Mouse (Mus musculus): Measurements from ENCODE around the gene 1700088E04Rik.

1700088E04Rik gene

DNA sequence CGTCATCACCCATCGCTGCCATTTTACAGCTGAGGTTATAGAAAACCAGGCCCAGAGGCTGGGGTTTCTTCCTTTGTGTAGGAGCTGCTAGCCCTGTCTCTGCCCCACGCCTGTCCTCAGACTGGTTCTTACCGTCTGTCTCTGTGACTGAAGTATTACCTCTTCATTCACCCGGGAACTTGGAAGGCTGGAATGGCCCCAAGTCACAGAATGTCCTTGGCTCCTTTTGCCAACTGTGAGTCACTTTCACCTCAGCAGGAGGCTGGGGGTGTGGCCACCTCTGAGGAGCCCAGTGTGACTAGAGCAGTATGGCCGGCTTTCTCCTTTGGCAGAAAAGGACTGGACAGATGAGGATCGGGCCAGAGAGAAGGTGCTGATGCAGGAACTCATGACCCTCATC is 9.6 kb downstream of the 1700088E04Rik start:
- DNase-seq (ENCODE audit: low spot score in 2 of 2): no peak

DNA sequence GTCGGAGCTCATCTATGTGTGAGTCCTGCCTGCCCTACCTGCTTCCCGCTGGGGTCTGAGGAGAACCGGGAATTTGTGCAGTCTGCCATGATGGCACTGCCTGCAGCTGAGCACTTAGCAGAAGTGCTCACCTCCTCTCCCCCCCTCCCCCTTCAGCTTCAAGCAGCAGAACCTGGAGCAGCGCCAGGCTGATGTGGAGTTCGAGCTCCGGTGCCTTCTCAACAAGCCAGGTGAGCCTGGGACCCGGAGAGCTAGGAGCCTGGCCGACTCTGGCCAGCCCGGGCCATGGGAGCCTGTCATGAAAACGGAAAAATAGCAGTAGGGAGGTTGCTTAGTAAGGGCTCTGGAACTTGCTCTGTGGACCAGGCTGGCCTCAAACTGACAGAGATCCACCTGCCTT is 10.3 kb downstream of the 1700088E04Rik start:
- no peak for DNase-seq (ENCODE audit: low spot score in 2 of 2)

- DNase-seq (ENCODE audit: low spot score in 2 of 2): no peak
Observed at GRCm38 (mm10) chr15:79129311-79129710, 11.7 kb downstream of the 1700088E04Rik start.

GRCm38 (mm10) chr15:79128208-79128607 is 12.8 kb downstream of the 1700088E04Rik start:
- no peak for DNase-seq (ENCODE audit: low spot score in 2 of 2)

DNA sequence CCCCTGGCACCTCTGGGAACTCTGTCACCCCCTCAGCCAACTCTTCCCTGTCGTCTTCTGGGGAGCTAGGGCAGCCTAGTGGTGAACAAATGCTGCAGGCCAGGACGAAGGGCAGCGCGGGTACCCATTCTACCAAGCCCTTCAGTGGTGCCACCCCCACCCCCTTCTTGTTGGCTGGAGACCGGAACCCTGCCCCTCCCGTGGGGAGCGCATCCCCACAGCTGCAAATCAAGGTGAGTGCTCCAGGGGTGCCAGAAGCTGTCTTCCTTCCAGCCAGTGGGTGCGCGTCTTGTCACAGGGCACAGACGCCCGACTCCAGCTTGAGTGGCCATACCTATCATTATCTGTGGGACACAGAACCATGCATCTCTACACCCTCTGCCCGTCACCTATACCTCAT is 14.0 kb downstream of the 1700088E04Rik start:
- DNase-seq (ENCODE audit: low spot score in 2 of 2): no peak

DNA sequence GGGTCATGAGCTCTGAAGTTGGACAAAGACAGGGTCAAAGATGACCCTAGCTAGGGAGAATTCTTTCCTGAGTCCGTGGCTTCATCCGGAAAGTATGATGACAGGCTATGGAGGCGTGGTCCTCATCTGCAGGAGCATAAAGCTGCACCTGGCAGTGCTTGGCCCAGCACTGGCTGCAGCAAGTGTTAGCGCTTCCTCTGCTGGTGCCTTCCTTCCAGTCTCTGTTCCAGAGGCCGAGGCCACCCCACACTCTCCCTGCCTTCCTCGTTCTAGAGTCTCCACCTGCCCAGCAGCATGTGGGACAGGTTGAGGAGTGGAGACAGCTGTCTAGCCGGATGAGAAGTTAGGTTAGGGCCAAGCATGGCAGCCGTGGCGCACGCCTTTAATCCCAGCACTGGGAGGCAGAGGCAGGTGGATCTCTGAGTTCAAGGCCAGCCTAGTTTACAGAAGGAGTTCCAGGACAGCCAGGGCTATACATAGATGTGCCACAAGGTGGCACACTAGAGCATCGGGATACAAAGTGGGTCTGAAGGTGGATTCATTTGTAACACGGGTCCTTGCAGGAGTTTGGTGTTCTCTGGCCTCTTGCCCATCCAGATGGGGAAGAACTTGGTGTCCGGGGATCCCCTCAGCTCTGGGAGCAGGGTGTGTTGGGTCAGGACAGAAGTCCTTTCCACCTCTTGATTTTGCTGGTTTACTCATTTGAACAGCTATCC is 14.7 kb downstream of the 1700088E04Rik start:
- DNase-seq (ENCODE audit: low spot score in 2 of 2): peak in 1 of 2 experiments; percentile 44

DNA sequence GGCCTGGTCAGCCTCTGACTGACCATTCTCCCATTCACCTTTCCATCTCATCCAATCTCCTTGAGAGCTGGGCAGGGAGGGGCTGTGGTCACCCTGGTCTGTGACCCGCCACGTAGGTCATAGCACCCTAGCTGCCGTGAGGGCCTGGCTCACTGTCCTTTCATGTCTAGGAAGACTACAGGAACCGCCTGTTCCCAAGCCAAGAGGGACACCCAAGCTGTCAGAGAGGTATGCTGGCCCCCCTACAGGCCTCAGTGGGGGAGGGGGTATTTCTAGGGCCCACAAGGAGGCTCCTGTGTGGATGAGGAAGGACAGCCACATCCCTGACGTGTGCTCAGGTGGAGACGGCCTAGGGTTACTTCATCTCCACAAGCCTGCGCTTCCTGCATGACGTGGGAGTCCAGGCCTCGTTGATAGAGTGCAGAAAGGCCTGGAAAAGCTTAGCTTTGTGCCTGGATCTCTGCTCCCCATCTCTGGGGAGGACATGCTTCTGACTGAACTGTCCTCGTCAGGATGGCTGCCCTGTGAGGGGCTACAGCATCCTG is 16.6 kb downstream of the 1700088E04Rik start:
- no peak for DNase-seq (ENCODE audit: low spot score in 2 of 2)

GRCm38 (mm10) chr15:79123751-79124150 is 17.3 kb downstream of the 1700088E04Rik start:
- no peak for DNase-seq (ENCODE audit: low spot score in 2 of 2)

- DNase-seq (ENCODE audit: low spot score in 2 of 2): no peak
Observed at GRCm38 (mm10) chr15:79122546-79122945, 18.5 kb downstream of the 1700088E04Rik start.

- no peak for DNase-seq (ENCODE audit: low spot score in 2 of 2)
Observed at GRCm38 (mm10) chr15:79122119-79122518, 18.9 kb downstream of the 1700088E04Rik start.

- no peak for DNase-seq (ENCODE audit: low spot score in 2 of 2)
Observed at GRCm38 (mm10) chr15:79119491-79119890, 21.6 kb downstream of the 1700088E04Rik start.

DNA sequence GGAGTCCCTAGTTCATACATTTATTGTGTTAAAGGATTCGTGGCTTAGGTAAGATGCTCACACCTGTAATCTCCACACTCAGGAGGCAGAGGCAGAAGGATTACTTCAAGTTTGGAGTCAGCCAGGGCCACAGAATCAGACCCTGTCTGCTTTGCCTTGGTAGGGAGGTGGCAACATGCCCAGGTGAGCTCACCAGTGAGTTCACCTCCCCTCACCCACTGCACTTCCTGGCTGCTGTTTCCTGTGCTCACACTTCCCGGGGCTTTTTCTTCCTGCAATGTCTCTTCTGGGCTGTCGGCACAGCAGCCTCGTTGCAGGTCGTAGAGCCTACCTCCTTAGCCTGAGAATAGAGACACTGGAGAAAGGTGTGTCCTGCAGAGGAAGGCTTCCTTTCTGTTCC is 25.8 kb downstream of the 1700088E04Rik start:
- no peak for DNase-seq (ENCODE audit: low spot score in 2 of 2)

DNA sequence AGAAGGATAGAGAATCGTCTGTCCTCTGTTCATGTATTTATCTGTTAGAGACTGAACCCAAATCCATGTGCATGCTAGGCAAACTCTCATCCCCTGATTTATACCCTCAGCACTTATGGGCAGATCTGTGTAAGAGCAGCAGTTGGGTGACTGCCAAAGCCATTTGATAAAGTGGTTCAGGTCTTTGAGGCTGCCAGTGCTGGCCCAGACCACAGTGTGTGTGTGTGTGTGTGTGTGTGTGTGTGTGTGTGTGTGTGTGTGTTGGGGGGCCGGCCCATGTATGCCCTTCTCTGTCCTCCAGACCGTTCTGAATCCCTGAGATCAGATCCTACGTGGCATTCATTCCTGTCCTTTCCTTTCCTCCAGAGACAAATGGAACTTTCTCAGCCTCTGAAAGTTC is 29.3 kb downstream of the 1700088E04Rik start:
- no peak for DNase-seq (ENCODE audit: low spot score in 2 of 2)

GRCm38 (mm10) chr15:79110528-79110927 is 30.5 kb downstream of the 1700088E04Rik start:
- no peak for DNase-seq (ENCODE audit: low spot score in 2 of 2)

- no peak for DNase-seq (ENCODE audit: low spot score in 2 of 2)
Observed at GRCm38 (mm10) chr15:79110031-79110430, 31.0 kb downstream of the 1700088E04Rik start.

DNA sequence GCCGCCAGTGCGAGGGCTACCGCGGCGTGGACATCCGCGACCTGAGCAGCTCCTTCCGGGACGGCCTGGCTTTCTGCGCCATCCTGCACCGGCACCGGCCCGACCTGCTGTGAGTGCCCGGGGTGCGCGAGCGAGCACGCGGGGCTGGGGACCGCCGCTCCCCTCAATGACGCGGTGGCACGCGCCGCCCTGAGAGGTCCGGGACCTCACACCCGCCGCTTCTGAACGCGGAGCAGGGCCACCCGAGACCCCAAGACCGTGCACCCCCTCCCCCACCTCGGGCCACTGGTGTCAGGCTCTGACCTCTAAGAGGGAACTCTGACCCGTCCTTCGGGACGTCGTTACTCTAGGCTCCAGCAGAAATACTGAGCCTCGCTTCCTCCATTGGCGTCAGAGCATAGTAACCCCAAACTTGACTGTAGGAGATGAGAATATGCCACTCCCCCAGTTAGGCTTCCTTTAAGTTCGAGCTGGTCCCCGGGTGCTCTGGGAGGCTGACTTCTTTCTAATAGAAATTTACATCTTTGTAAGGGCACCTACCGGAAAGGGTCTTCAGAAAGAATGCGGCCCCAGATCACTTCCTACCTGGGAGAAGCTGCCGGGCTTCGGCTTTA is 31.6 kb downstream of the 1700088E04Rik start:
- DNase-seq (ENCODE audit: low spot score in 2 of 2): peak; percentile 21 to 30

DNA sequence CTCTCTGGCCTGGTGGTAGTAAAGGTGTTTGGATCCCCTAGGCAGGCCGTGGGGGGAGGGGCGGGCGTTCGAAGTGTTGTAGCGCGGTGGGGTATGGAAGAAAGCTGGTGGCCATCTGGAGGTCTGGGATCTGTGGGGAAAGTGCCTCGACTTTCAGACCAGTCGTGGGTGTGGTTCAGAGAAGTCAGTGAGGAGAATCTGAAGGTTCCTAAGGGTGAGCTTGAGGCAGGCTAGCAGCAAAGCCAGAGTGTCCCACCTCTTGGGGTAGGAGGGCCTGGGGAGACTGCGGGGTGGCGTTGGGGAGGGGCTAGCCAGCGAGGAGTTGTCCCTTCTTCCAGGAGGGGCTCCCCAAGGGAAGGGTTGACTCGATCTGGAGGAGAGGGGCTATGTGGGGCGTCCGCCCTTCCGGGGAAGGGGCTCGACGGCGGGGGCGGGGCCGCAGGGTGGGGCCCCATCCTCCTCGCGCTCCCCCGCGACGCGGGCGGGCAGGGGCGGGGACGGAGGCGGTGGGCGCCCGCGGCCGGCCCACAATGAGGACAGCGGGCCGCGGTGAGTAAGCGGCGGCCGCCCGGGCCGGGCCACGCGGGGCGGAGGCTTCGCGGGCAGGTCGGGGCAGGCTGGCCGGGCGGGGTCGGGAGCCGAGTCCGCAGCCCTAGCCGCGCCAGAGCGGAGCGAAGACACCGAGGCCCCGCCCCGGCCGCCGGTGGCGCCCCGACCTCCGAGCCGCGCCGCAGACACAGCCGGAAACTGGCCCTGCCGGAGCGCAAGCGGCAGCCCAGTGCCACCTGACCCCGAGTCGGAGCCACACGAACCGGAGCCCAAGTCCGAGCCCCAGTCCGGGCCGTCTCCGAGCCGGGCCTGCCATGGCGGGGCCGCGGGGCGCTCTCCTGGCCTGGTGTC is 32.4 kb downstream of the 1700088E04Rik start, which contains the start of gene Micall1:
TSS of gene Micall1 (plus strand) at position 478 of the 900 bp plus-strand sequence.
- DNase-seq (ENCODE audit: low spot score in 2 of 2): peak; percentile 36 to 59

- no peak for DNase-seq (ENCODE audit: low spot score in 2 of 2)
Observed at GRCm38 (mm10) chr15:79107966-79108365, 33.1 kb downstream of the 1700088E04Rik start.

DNA sequence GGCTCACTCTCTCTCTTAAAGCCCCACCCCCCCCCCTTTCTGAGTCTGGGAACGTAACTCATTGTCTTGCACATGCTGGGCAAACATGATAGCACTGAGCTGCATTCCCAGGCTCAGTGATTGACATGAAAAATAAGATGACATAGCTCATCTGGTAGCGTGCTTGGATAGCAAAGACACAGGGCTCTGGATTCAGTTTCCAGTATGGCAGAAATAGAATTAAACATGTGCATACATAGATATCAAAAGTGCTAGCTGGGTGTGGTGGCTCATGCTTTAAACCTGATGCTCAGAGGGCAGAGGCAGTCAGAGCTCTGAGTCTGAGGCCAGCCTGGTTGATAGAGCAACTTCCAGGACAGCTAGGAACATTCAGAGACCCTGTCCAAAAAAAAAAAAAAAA is 35.2 kb downstream of the 1700088E04Rik start:
- no peak for DNase-seq (ENCODE audit: low spot score in 2 of 2)

- DNase-seq (ENCODE audit: low spot score in 2 of 2): no peak
Observed at GRCm38 (mm10) chr15:79103264-79103663, 37.8 kb downstream of the 1700088E04Rik start.

- DNase-seq (ENCODE audit: low spot score in 2 of 2): no peak
Observed at GRCm38 (mm10) chr15:79101531-79101930, 39.5 kb downstream of the 1700088E04Rik start.

GRCm38 (mm10) chr15:79100391-79100790 is 40.7 kb downstream of the 1700088E04Rik start:
- DNase-seq (ENCODE audit: low spot score in 2 of 2): no peak
